Mouse (Mus musculus): Measurements from ENCODE around the gene Grin2b.

- TF ChIP-seq GATA1 (IDR thresholded peaks at IDR 0.05; ENCODE audit: low read length): no peak
- no peak for TF ChIP-seq TAL1 (IDR thresholded peaks at IDR 0.05; ENCODE audit: low read length)
Observed at GRCm38 (mm10) chr6:135700717-135701345, 472.5 kb downstream of the Grin2b start.

Data from erythroblast, embryonic 14.5 days (primary cell).